ENCODE assay signal across 9 mouse cellular contexts in the genomic region with DNA sequence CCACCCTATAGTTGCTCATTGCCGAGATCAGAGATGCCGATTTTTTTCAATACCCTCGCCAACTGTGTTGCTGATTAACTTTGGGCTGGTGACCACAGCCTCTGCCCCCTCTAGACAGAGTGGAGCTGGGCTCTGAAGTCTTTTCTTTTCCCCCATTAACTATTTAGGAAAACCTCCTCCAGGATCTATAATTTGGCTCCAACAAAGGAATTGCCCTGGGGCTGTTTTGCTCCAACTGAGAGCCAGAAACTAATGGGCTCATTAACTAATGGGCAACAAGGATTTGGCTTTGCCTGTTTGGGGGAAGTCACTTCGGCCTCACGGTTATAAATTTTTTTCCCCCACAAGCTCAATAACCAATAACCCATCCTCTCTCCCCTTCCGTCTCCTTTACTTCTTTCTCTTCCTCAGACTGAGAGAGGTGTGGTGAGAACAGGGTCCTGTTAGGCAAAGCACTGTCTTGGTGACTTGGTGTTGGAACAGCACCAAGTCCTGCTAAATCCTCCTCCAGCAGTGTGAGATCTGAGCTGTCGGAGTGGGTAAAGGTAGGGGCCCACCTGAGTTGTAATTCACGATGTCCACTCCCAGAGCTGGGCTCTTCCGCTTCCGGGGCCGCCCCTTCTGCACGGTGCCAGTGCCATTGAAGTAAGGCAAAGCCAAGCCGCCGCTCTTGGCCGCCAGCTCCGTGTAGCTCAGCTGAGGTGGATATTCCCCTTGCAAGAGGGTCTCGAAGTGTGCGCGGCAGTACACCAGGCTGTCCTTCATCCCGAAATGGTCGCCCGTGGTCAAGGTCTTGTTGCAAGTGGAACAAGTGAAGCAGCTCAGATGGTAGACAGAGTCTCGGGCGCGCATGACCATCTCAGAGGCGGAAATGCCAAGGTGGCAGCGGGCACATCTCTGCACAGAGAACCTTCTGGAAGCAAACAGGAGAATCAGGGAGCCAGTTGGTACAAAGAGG. TPM values are rescaled to one million over a fixed set of nuclear protein-coding genes. Genes with fewer than 3 reads are reported as not detected.
DNase-seq lines count a peak whose midpoint lies in the region; ATAC-seq lines count a peak whose summit lies in the region.
"Had no signal": no experiment of that assay in that cellular context is flagged by ENCODE, and none has a peak within 500 bp of the region (broad histone marks: within the 10 kb centered on the region; RNA-seq: fewer than 3 reads in every experiment).

No protein-coding gene starts in this region.

- peak overlapping the region; percentile 62 for H3K27ac ChIP-seq in forebrain, embryonic 13.5 days
- peak overlapping the region; percentile 96 for H3K27ac ChIP-seq in limb, embryonic 11.5 days (replicated peaks; ENCODE audit: low read depth, low read length)
- no peak overlapping the region for H3K27ac ChIP-seq in stomach, embryonic 14.5 days (ENCODE audit: low read length)

- H3K4me3 ChIP-seq in megakaryocyte, embryonic 14.5 days (replicated peaks) = peak overlapping the region; percentile 86
- H3K4me3 ChIP-seq in forebrain, embryonic 13.5 days = peak overlapping the region; percentile 56
- H3K4me3 ChIP-seq in limb, embryonic 11.5 days (ENCODE audit: low read depth, low read length) = peak overlapping the region; percentile 80
- H3K4me3 ChIP-seq in stomach, embryonic 14.5 days (ENCODE audit: low read depth, low read length) = peak overlapping the region; percentile 8; the same call in 1 of the 2 replicates

- H3K27me3 ChIP-seq in megakaryocyte, embryonic 14.5 days (replicated peaks) = peaks cover 83% of the 10 kb centered on the region
- H3K27me3 ChIP-seq in forebrain, embryonic 13.5 days = peaks cover 80% of the 10 kb centered on the region
- H3K27me3 ChIP-seq in limb, embryonic 11.5 days (ENCODE audit: control insufficient read depth, insufficient read depth, low read length) = peaks cover 3% of the 10 kb centered on the region; the same call in 1 of the 2 replicates
- peaks cover 48% of the 10 kb centered on the region for H3K27me3 ChIP-seq in stomach, embryonic 14.5 days (ENCODE audit: control insufficient read depth, insufficient read depth, low read length)

- DNase-seq in limb, embryonic 11.5 days (ENCODE audit: low spot score) = peak; percentile 78
- no peak for DNase-seq in urinary bladder, postnatal 14 days (ENCODE audit: low spot score)
- DNase-seq: adrenal gland, adult 8-10 months; lung, adult 2 months had no signal

- H3K9me3 ChIP-seq in megakaryocyte, embryonic 14.5 days = peaks cover 5% of the 10 kb centered on the region; the same call in 1 of the 2 replicates
- no peaks in the 10 kb centered on the region for H3K9me3 ChIP-seq in forebrain, embryonic 13.5 days (replicated peaks)
- H3K9me3 ChIP-seq in limb, embryonic 11.5 days (ENCODE audit: control insufficient read depth, low read length) = no peaks in the 10 kb centered on the region
- no peaks in the 10 kb centered on the region for H3K9me3 ChIP-seq in stomach, embryonic 14.5 days (ENCODE audit: control insufficient read depth, low read depth, low read length)

- no peak for ATAC-seq in megakaryocyte, adult 5-6 weeks (ENCODE audit: poor library complexity, severe bottlenecking)
- ATAC-seq in forebrain, embryonic 13.5 days = peak; percentile 3; the same call in 1 of the 2 replicates
- peak; percentile 48 for ATAC-seq in limb, embryonic 11.5 days (ENCODE audit: insufficient number of reproducible peaks, low FRiP score, low TSS enrichment, low read depth)
- no peak for ATAC-seq in stomach, embryonic 14.5 days (ENCODE audit: insufficient number of reproducible peaks, insufficient read depth, low FRiP score, low read depth)
- ATAC-seq in megakaryocyte progenitor cell, adult 5-6 weeks (replicated peaks; ENCODE audit: poor library complexity) = no peak

- peak overlapping the region; percentile 34 for H3K9ac ChIP-seq in forebrain, embryonic 13.5 days
- peak overlapping the region; percentile 58 for H3K9ac ChIP-seq in limb, embryonic 11.5 days (ENCODE audit: low read length)
- no peak overlapping the region for H3K9ac ChIP-seq in stomach, embryonic 14.5 days (replicated peaks; ENCODE audit: low read depth, low read length)

- peaks cover 42% of the 10 kb centered on the region for H3K4me1 ChIP-seq in megakaryocyte, embryonic 14.5 days
- H3K4me1 ChIP-seq in forebrain, embryonic 13.5 days = peaks cover 44% of the 10 kb centered on the region
- H3K4me1 ChIP-seq in limb, embryonic 11.5 days (ENCODE audit: control insufficient read depth, insufficient read depth, low read length) = peaks cover 12% of the 10 kb centered on the region
- H3K4me1 ChIP-seq in stomach, embryonic 14.5 days (ENCODE audit: control insufficient read depth, insufficient read depth, low read length) = no peaks in the 10 kb centered on the region

- H3K4me2 ChIP-seq in forebrain, embryonic 13.5 days = peak overlapping the region; percentile 74
- peak overlapping the region; percentile 51 for H3K4me2 ChIP-seq in limb, embryonic 11.5 days (ENCODE audit: low read depth, severe bottlenecking)
- H3K4me2 ChIP-seq in stomach, embryonic 14.5 days (replicated peaks; ENCODE audit: low read depth, low read length) = peak overlapping the region; percentile 3; the same call in 1 of the 2 replicates

- H3K36me3 ChIP-seq in megakaryocyte, embryonic 14.5 days (replicated peaks; ENCODE audit: low read length) = no peaks in the 10 kb centered on the region
- H3K36me3 ChIP-seq in forebrain, embryonic 13.5 days (ENCODE audit: poor library complexity, severe bottlenecking) = no peaks in the 10 kb centered on the region
- no peaks in the 10 kb centered on the region for H3K36me3 ChIP-seq in limb, embryonic 11.5 days (ENCODE audit: control insufficient read depth, insufficient read depth, low read length)
- H3K36me3 ChIP-seq in stomach, embryonic 14.5 days (ENCODE audit: control insufficient read depth, insufficient read depth, low read length) = no peaks in the 10 kb centered on the region

- WGBS in forebrain, embryonic 13.5 days = 6% methylated on average over 27 of the region's 27 CpGs
- WGBS in limb, embryonic 11.5 days = 9% methylated on average over 27 of the region's 27 CpGs
- 22% methylated on average over 27 of the region's 27 CpGs for WGBS in stomach, embryonic 14.5 days

RNA-seq across cellular contexts. Expression of a gene that starts 10.3 kb away (rescaled TPM):
- not detected in 2 replicates for polyA plus RNA-seq in megakaryocyte, embryonic 14.5 days (2012; ENCODE audit: insufficient read depth, low replicate concordance)
- not detected in 2 replicates for total RNA-seq in megakaryocyte, adult 5-6 weeks (2015)
- not detected in 2 replicates for total RNA-seq in megakaryocyte, adult 5-6 weeks (2017)
- polyA plus RNA-seq in forebrain, embryonic 13.5 days (2015; fragmentation: Nextera tagmentation; extraction: Ambion mirVana) = 32.7 and 35.8 TPM in 2 replicates
- 108 and 116 TPM in 2 replicates for polyA plus RNA-seq in limb, embryonic 11.5 days (2014; fragmentation: Nextera tagmentation; extraction: Ambion mirVana)
- polyA plus RNA-seq in stomach, embryonic 14.5 days (2014; fragmentation: Nextera tagmentation; extraction: Ambion mirVana) = 0.90 and 1.00 TPM in 2 replicates
- not detected in 2 replicates for total RNA-seq in megakaryocyte progenitor cell, adult 5-6 weeks (2015)
- not detected in 2 replicates for total RNA-seq in megakaryocyte progenitor cell, adult 5-6 weeks (2017)
- total RNA-seq: adrenal gland, adult 8-10 months had no signal
- polyA plus RNA-seq: lung, adult 2 months had no signal

RNA-seq across cellular contexts. Expression of a gene that starts 18.6 kb away (rescaled TPM):
- polyA plus RNA-seq in megakaryocyte, embryonic 14.5 days (2012; ENCODE audit: insufficient read depth, low replicate concordance) = 30.1 and 54.8 TPM in 2 replicates
- total RNA-seq in megakaryocyte, adult 5-6 weeks (2015) = 18.4 and 20.6 TPM in 2 replicates
- total RNA-seq in megakaryocyte, adult 5-6 weeks (2017) = 11.7 and 29.1 TPM in 2 replicates
- 51.7 and 53.0 TPM in 2 replicates for polyA plus RNA-seq in forebrain, embryonic 13.5 days (2015; fragmentation: Nextera tagmentation; extraction: Ambion mirVana)
- 54.2 and 60.4 TPM in 2 replicates for polyA plus RNA-seq in limb, embryonic 11.5 days (2014; fragmentation: Nextera tagmentation; extraction: Ambion mirVana)
- 54.1 and 61.6 TPM in 2 replicates for polyA plus RNA-seq in stomach, embryonic 14.5 days (2014; fragmentation: Nextera tagmentation; extraction: Ambion mirVana)
- 21.2 and 25.5 TPM in 2 replicates for total RNA-seq in megakaryocyte progenitor cell, adult 5-6 weeks (2015)
- 17.0 and 18.9 TPM in 2 replicates for total RNA-seq in megakaryocyte progenitor cell, adult 5-6 weeks (2017)

Comparison
In these comparisons a context has a peak if more than half of its experiments do, and no peak if none do; other contexts are left out.
1. H3K4me3 ChIP-seq: peak in every context shown above with its lines; median percentile 86 in megakaryocyte, embryonic 14.5 days; 80 in limb, embryonic 11.5 days; 56 in forebrain, embryonic 13.5 days; 8 in stomach, embryonic 14.5 days.
2. ATAC-seq: peak in forebrain, embryonic 13.5 days (single experiment) and limb, embryonic 11.5 days (single experiment); none in megakaryocyte, adult 5-6 weeks (single experiment), stomach, embryonic 14.5 days (single experiment) and megakaryocyte progenitor cell, adult 5-6 weeks (single experiment).
3. H3K4me2 ChIP-seq: peak in every context shown above with its lines; median percentile 74 in forebrain, embryonic 13.5 days; 51 in limb, embryonic 11.5 days; 3 in stomach, embryonic 14.5 days.
4. RNA of a gene that starts 10.3 kb away (polyA plus RNA-seq): 108 to 116 TPM in limb, embryonic 11.5 days and 32.7 to 35.8 TPM in forebrain, embryonic 13.5 days; 0.90 to 1.00 TPM in stomach, embryonic 14.5 days and not detected in megakaryocyte, embryonic 14.5 days; every median in the first group is over 10 times any median in the second.